ENCODE assay signal across 8 mouse cellular contexts in genomic region chr16:8671551-8672349, GRCm38 (mm10). TPM values are rescaled to one million over a fixed set of nuclear protein-coding genes. Genes with fewer than 3 reads are reported as not detected.
DNase-seq lines count a peak whose midpoint lies in the region; ATAC-seq and TF ChIP-seq lines count a peak whose summit lies in the region.

TSS of gene Carhsp1 (minus strand) at chr16:8672155.

- peak within 1 kb of the TSS; percentile 88 for H3K4me2 ChIP-seq in heart, embryonic 14.5 days (ENCODE audit: low read length)
- peak within 1 kb of the TSS; percentile 95 for H3K4me2 ChIP-seq in liver, embryonic 14.5 days (ENCODE audit: low read depth)
- H3K4me2 ChIP-seq in neural tube, embryonic 11.5 days (ENCODE audit: low read depth) = peak within 1 kb of the TSS; percentile 64
- peak within 1 kb of the TSS; percentile 82 for H3K4me2 ChIP-seq in stomach, postnatal 0 days (replicated peaks; ENCODE audit: low read depth)

- under 1% methylated on average over 66 of the region's 67 CpGs for WGBS in heart, embryonic 14.5 days
- WGBS in liver, embryonic 14.5 days (ENCODE audit: insufficient replicate concordance) = 1% methylated on average over 67 of the region's 67 CpGs
- WGBS in neural tube, embryonic 11.5 days = under 1% methylated on average over 67 of the region's 67 CpGs
- WGBS in stomach, postnatal 0 days = under 1% methylated on average over 61 of the region's 67 CpGs

- DNase-seq in CD4-positive, CD25-positive, alpha-beta regulatory T cell, adult 2 months (ENCODE audit: low read depth, low spot score) = peak; percentile 91
- peak; percentile 79 for DNase-seq in fibroblast of lung, adult 2 months (ENCODE audit: low read depth)
- DNase-seq in kidney, postnatal 25 days = peak; percentile 97 to 98
- peak; percentile 92 to 94 (median 93) for DNase-seq in liver, embryonic 14.5 days (ENCODE audit: low read depth in 3 of 3, low spot score in 3 of 3)
- peak; percentile 97 for DNase-seq in neural tube, embryonic 11.5 days (ENCODE audit: low spot score)
- peak; percentile 97 for DNase-seq in stomach, postnatal 0 days (ENCODE audit: low spot score)

- TF ChIP-seq EP300 in liver, embryonic 14.5 days (IDR thresholded peaks at IDR 0.05; ENCODE audit: low read depth) = no peak
- TF ChIP-seq EP300 in stomach, postnatal 0 days (optimal IDR thresholded peaks at IDR 0.05) = no peak

- H3K9me3 ChIP-seq in heart, embryonic 14.5 days (ENCODE audit: control insufficient read depth, low read length) = no peaks in the 10 kb centered on the region
- H3K9me3 ChIP-seq in liver, embryonic 14.5 days (ENCODE audit: control insufficient read depth, low read length) = no peaks in the 10 kb centered on the region
- H3K9me3 ChIP-seq in neural tube, embryonic 11.5 days (ENCODE audit: control insufficient read depth, low read length) = no peaks in the 10 kb centered on the region
- H3K9me3 ChIP-seq in stomach, postnatal 0 days (ENCODE audit: control insufficient read depth, low read length) = no peaks in the 10 kb centered on the region

- peaks cover 31% of the 10 kb centered on the region for H3K4me1 ChIP-seq in brown adipose tissue, adult 24 weeks (ENCODE audit: control insufficient read depth, insufficient read depth, insufficient read length, low read length)
- H3K4me1 ChIP-seq in heart, embryonic 14.5 days (ENCODE audit: control insufficient read depth in 2 of 2, insufficient read depth in 2 of 2, low read length in 2 of 2) = peaks cover 35 to 43% of the 10 kb centered on the region in 2 experiments
- peaks cover 58 to 73% of the 10 kb centered on the region in 2 experiments for H3K4me1 ChIP-seq in liver, embryonic 14.5 days (replicated peaks; ENCODE audit: control insufficient read depth in 2 of 2, insufficient read depth in 2 of 2, low read length in 1 of 2)
- H3K4me1 ChIP-seq in neural tube, embryonic 11.5 days (ENCODE audit: control insufficient read depth, insufficient read depth, low read length) = peaks cover 28% of the 10 kb centered on the region
- peaks cover 18% of the 10 kb centered on the region for H3K4me1 ChIP-seq in stomach, postnatal 0 days (replicated peaks; ENCODE audit: control insufficient read depth, insufficient read depth)

- no peaks in the 10 kb centered on the region for H3K27me3 ChIP-seq in heart, embryonic 14.5 days (ENCODE audit: control insufficient read depth, insufficient read depth, low read length)
- no peaks in the 10 kb centered on the region for H3K27me3 ChIP-seq in liver, embryonic 14.5 days (ENCODE audit: control insufficient read depth, insufficient read depth, low read length)
- H3K27me3 ChIP-seq in neural tube, embryonic 11.5 days (ENCODE audit: control insufficient read depth, insufficient read depth, low read length) = 0 out of 2 replicates have a peak, but pooled peaks cover 5% of the 10 kb centered on the region
- H3K27me3 ChIP-seq in stomach, postnatal 0 days (ENCODE audit: control insufficient read depth, insufficient read depth, low read length) = no peaks in the 10 kb centered on the region

- H3K36me3 ChIP-seq in heart, embryonic 14.5 days (ENCODE audit: control insufficient read depth, insufficient read depth, low read length) = no peaks in the 10 kb centered on the region
- peaks cover 7% of the 10 kb centered on the region for H3K36me3 ChIP-seq in liver, embryonic 14.5 days (replicated peaks; ENCODE audit: control insufficient read depth, insufficient read depth, low read depth)
- H3K36me3 ChIP-seq in neural tube, embryonic 11.5 days (ENCODE audit: control insufficient read depth, insufficient read depth, low read length) = no peaks in the 10 kb centered on the region
- H3K36me3 ChIP-seq in stomach, postnatal 0 days (ENCODE audit: control insufficient read depth, insufficient read depth, low read length) = no peaks in the 10 kb centered on the region

- peak within 1 kb of the TSS; percentile 83 for H3K9ac ChIP-seq in heart, embryonic 14.5 days (ENCODE audit: low read length)
- peak within 1 kb of the TSS; percentile 85 for H3K9ac ChIP-seq in liver, embryonic 14.5 days (replicated peaks)
- H3K9ac ChIP-seq in neural tube, embryonic 11.5 days (ENCODE audit: low read length) = peak within 1 kb of the TSS; percentile 69
- peak within 1 kb of the TSS; percentile 68 for H3K9ac ChIP-seq in stomach, postnatal 0 days (ENCODE audit: low read length)

- H3K27ac ChIP-seq in brown adipose tissue, adult 24 weeks (replicated peaks; ENCODE audit: low read depth, low read length) = peak within 1 kb of the TSS; percentile 90
- peak within 1 kb of the TSS; percentile 76 to 87 for H3K27ac ChIP-seq in heart, embryonic 14.5 days (replicated peaks in 1 of 2; ENCODE audit: control insufficient read depth in 1 of 2, insufficient read depth in 1 of 2, low read depth in 2 of 2, low read length in 2 of 2)
- H3K27ac ChIP-seq in liver, embryonic 14.5 days = peak within 1 kb of the TSS; percentile 84
- peak within 1 kb of the TSS; percentile 31; the same call in 1 of the 2 replicates for H3K27ac ChIP-seq in neural tube, embryonic 11.5 days (ENCODE audit: low read depth, low read length)
- H3K27ac ChIP-seq in stomach, postnatal 0 days (replicated peaks) = peak within 1 kb of the TSS; percentile 90

- ATAC-seq in heart, embryonic 14.5 days (ENCODE audit: insufficient number of reproducible peaks, insufficient read depth, low FRiP score, low read depth) = peak; percentile 86
- peak; percentile 81 for ATAC-seq in liver, embryonic 14.5 days (ENCODE audit: insufficient read depth)
- peak; percentile 89 for ATAC-seq in neural tube, embryonic 11.5 days (ENCODE audit: insufficient read depth, low FRiP score, low TSS enrichment)
- peak; percentile 87 for ATAC-seq in stomach, postnatal 0 days (ENCODE audit: low FRiP score, low TSS enrichment)

- peak within 1 kb of the TSS; percentile 70 for H3K4me3 ChIP-seq in brown adipose tissue, adult 24 weeks (ENCODE audit: insufficient read depth, low read depth, low read length)
- H3K4me3 ChIP-seq in heart, embryonic 14.5 days (ENCODE audit: control insufficient read depth in 1 of 2, insufficient read depth in 1 of 2, low read depth in 1 of 2, low read length in 2 of 2) = peak within 1 kb of the TSS; percentile 67 to 79
- H3K4me3 ChIP-seq in liver, embryonic 14.5 days (ENCODE audit: insufficient read depth in 1 of 2, low read depth in 2 of 2, low read length in 2 of 2) = peak within 1 kb of the TSS; percentile 72 to 80
- peak within 1 kb of the TSS; percentile 62 for H3K4me3 ChIP-seq in neural tube, embryonic 11.5 days (ENCODE audit: low read depth, low read length)
- H3K4me3 ChIP-seq in stomach, postnatal 0 days (ENCODE audit: low read depth, low read length) = peak within 1 kb of the TSS; percentile 66

- peak; percentile 63 for TF ChIP-seq CTCF in liver, embryonic 14.5 days (IDR thresholded peaks at IDR 0.05; ENCODE audit: low read depth)
- peak; percentile 66 for TF ChIP-seq CTCF in stomach, postnatal 0 days (IDR thresholded peaks at IDR 0.05; ENCODE audit: low read depth)

RNA-seq across cellular contexts. Expression of gene Carhsp1, which starts in this region (rescaled TPM):
- polyA plus RNA-seq in brown adipose tissue, adult 24 weeks (2012; ENCODE audit: insufficient read depth, insufficient read length, missing spikeins) = 88.4 and 130 TPM in 2 replicates
- polyA plus RNA-seq in heart, embryonic 14.5 days (2014; fragmentation: Nextera tagmentation; extraction: Ambion mirVana) = 26.0 and 31.3 TPM in 2 replicates
- 31.2 and 38.7 TPM in 2 replicates for polyA plus RNA-seq in liver, embryonic 14.5 days (2012; rRNA removed)
- polyA plus RNA-seq in liver, embryonic 14.5 days (2014; fragmentation: Nextera tagmentation; extraction: Ambion mirVana) = 30.8 and 31.3 TPM in 2 replicates
- polyA plus RNA-seq in neural tube, embryonic 11.5 days (2014; fragmentation: Nextera tagmentation; extraction: Ambion mirVana) = 72.8 and 78.4 TPM in 2 replicates
- 53.1 and 53.8 TPM in 2 replicates for polyA plus RNA-seq in stomach, postnatal 0 days (2015; fragmentation: Nextera tagmentation; extraction: Ambion mirVana)

Comparison
In these comparisons a context has a peak if more than half of its experiments do, and no peak if none do; other contexts are left out.
1. Peak in every context shown above with its lines: DNase-seq, ATAC-seq, H3K4me3 ChIP-seq and H3K27ac ChIP-seq.
2. H3K27ac ChIP-seq: peak in every context shown above with its lines; median percentile 90 in brown adipose tissue, adult 24 weeks; 90 in stomach, postnatal 0 days; 84 in liver, embryonic 14.5 days; 82 in heart, embryonic 14.5 days; 31 in neural tube, embryonic 11.5 days.